Mouse (Mus musculus) brain, embryonic 14.5 days (tissue): ENCODE measurements at regions not wholly inside any gene's neighbourhood (a gene's known extent, or its start where the extent isn't known, plus 50 kb on each side); places are given as distances from the start of the nearest gene placed in this dataset.

Source experiments
- CTCF ChIP-seq: fragments of 200-500 bp; IDR thresholded peaks from 2 replicates; pipeline ENCODE4 v1.5.1; 2012; ENCODE audit warnings: inconsistent platforms, mild to moderate bottlenecking, moderate library complexity, borderline replicate concordance; ENCODE audit not compliant: insufficient read depth, insufficient read length; ENCODE audit errors: extremely low read depth
- POLR2A ChIP-seq: fragments of 200-500 bp; IDR thresholded peaks from 2 replicates; pipeline ENCODE4 v1.6.1; 2012; ENCODE audit warnings: mild to moderate bottlenecking, inconsistent platforms, borderline replicate concordance; ENCODE audit not compliant: poor library complexity, insufficient read depth, insufficient read length, severe bottlenecking; ENCODE audit errors: extremely low read depth

- TF ChIP-seq POLR2A, result no peak
- TF ChIP-seq CTCF, result no peak
These were observed 283.1 kb upstream of the Irx4 start for GRCm38 (mm10) chr13:72977213-72977612.
